Mouse (Mus musculus) kidney, adult 2 months (tissue): Measurements from ENCODE around the gene 5031439G07Rik.

Source experiments
- CTCF ChIP-seq: fragments of 200-500 bp; conservative IDR thresholded peaks from 2 replicates; pipeline ENCODE4 v1.5.1; 2011; ENCODE audit warnings: low read depth, mild to moderate bottlenecking, control low read depth, low read length, moderate library complexity, mixed read lengths; ENCODE audit not compliant: insufficient read depth, insufficient read length
- POLR2A ChIP-seq: fragments of 200-500 bp; IDR thresholded peaks from one replicate; pipeline ENCODE4 v1.6.1; 2011; ENCODE audit warnings: low read depth, low read length, control low read depth

DNA sequence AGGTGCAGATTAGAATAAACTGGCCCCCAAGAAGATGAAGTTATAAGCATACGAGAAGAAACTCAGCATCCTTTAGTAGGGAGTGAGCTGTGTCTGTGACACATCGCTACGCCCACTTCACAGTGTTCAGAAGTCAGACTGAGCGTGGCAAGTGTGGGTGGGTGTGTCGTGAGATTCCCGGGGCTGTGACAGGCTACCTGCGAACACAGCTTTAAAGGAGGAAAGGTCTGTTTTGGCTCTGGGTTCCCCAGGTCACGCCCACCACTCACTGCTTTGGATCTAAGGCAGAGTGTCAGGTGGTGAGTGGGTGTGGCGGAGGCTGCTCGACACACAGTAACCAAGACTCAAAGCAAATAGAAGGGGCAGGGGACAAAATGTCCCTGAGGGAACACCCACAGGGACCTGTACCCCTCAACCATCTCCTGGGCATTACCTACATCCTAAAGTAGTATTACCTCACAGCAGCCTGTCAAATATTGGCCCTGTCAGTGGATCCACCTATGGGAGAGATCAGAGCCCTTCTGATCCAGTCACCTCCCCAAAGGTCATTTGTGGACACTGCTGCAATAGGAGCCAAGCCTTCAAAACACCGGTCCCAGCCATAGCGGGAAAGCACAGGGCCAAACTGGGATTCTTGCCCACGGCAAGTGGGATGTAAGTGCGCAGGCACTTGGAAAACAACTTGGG is 9.6 kb upstream of the 5031439G07Rik start:
- no peak for TF ChIP-seq CTCF
- TF ChIP-seq POLR2A = no peak
